Mouse (Mus musculus) heart, embryonic 14.5 days (tissue): Measurements from ENCODE around the gene Scn4a. TPM values are rescaled to one million over a fixed set of nuclear protein-coding genes. Genes with fewer than 3 reads are reported as not detected.

Experiments used
- ATAC-seq: fragments of 200-750 bp; cut with Nextera tagmentation; 2 replicates; pipeline ENCODE4 v1.8.0; 2017; ENCODE audit warnings: low read depth, moderate TSS enrichment; ENCODE audit not compliant: insufficient number of reproducible peaks, insufficient read depth, low FRiP score
- H3K27ac ChIP-seq, 2 experiments: fragments of 200-500 bp in 1 of 2; fragments of 300-500 bp in 1 of 2; sonication (generic) in 1 of 2; replicated peaks in 1 of 2; 2 replicates each; pipeline ENCODE4 v1.5.1; 2012 to 2014; ENCODE audit warnings: low read depth in 2 of 2, low read length in 2 of 2, control low read depth in 1 of 2, mild to moderate bottlenecking in 1 of 2, mixed read lengths in 1 of 2; ENCODE audit not compliant: control insufficient read depth in 1 of 2, insufficient read depth in 1 of 2
- H3K27me3 ChIP-seq: fragments of 300-500 bp; sonication (generic); 2 replicates; pipeline ENCODE4 v1.6.1; 2014; ENCODE audit warnings: mild to moderate bottlenecking, low read length, control low read depth; ENCODE audit not compliant: control insufficient read depth, insufficient read depth
- H3K36me3 ChIP-seq: fragments of 300-500 bp; sonication (generic); 2 replicates; pipeline ENCODE4 v1.6.1; 2014; ENCODE audit warnings: mild to moderate bottlenecking, control low read depth, low read length, mixed read lengths; ENCODE audit not compliant: control insufficient read depth, insufficient read depth
- H3K4me1 ChIP-seq, 2 experiments: fragments of 200-500 bp in 1 of 2; fragments of 300-500 bp in 1 of 2; sonication (generic) in 1 of 2; 2 replicates each; pipeline ENCODE4 v1.6.1; 2012 to 2014; ENCODE audit warnings: low read length in 2 of 2, control low read depth in 1 of 2, mixed read lengths in 1 of 2; ENCODE audit not compliant: control insufficient read depth in 2 of 2, insufficient read depth in 2 of 2
- H3K4me2 ChIP-seq: fragments of 300-500 bp; sonication (generic); 2 replicates; pipeline ENCODE4 v1.6.1; 2014; ENCODE audit warnings: mild to moderate bottlenecking, low read length
- H3K4me3 ChIP-seq, 2 experiments: fragments of 200-500 bp in 1 of 2; fragments of 300-500 bp in 1 of 2; sonication (generic) in 1 of 2; 2 replicates each; pipeline ENCODE4 v1.5.1; 2012 to 2014; ENCODE audit warnings: low read length in 2 of 2, mild to moderate bottlenecking in 2 of 2, control low read depth in 1 of 2, low read depth in 1 of 2, moderate library complexity in 1 of 2; ENCODE audit not compliant: control insufficient read depth in 1 of 2, insufficient read depth in 1 of 2
- H3K9ac ChIP-seq: fragments of 300-500 bp; sonication (generic); 2 replicates; pipeline ENCODE4 v1.6.1; 2014; ENCODE audit warnings: mild to moderate bottlenecking, low read length
- H3K9me3 ChIP-seq: fragments of 300-500 bp; sonication (generic); 2 replicates; pipeline ENCODE4 v1.6.1; 2016; ENCODE audit warnings: low read length, control low read depth; ENCODE audit not compliant: control insufficient read depth
- WGBS: fragments of 180-500 bp; shearing (Covaris S2); extraction: QIAGEN DNeasy Blood & Tissue Kit; methylation state at CpG from one replicate; pipeline ENCODE4 v1.1.7; 2014; 5-methylcytosine and 5-hydroxymethylcytosine counted together
- polyA plus RNA-seq: library from polyadenylated mRNA; unstranded; fragments of >200 nt; fragmentation: Nextera tagmentation; extraction: Ambion mirVana; gene quantifications from 2 replicates; pipeline ENCODE4 v1.2.1, GENCODE M21; 2014

Gene Scn4a
- polyA plus RNA-seq, 1 experiment from 2014 or later = 0.07 TPM

GRCm38 (mm10) chr11:106283371-106283770 lies 69.7 kb downstream of the Scn4a start:
- Histone ChIP-seq H3K4me2 (no peak overlapping the region), H3K27ac (no peak overlapping the region), H3K4me1 (no peaks in the 10 kb centered on the region; a peak in 2 of 4 replicates), H3K36me3 (no peaks in the 10 kb centered on the region), H3K9ac (no peak overlapping the region), H3K4me3 (no peak overlapping the region), H3K27me3 (no peaks in the 10 kb centered on the region), H3K9me3 (no peaks in the 10 kb centered on the region)
- 67% methylated on average over 4 of the region's 4 CpGs for WGBS
- ATAC-seq = no peak

GRCm38 (mm10) chr11:106282452-106282851 lies 70.6 kb downstream of the Scn4a start:
- no peaks in the 10 kb centered on the region; a peak in 2 of 4 replicates for H3K4me1 ChIP-seq
- H3K9ac ChIP-seq = no peak overlapping the region
- no peaks in the 10 kb centered on the region for H3K9me3 ChIP-seq
- H3K36me3 ChIP-seq = no peaks in the 10 kb centered on the region
- no peak overlapping the region for H3K4me2 ChIP-seq
- no peak overlapping the region for H3K4me3 ChIP-seq
- ATAC-seq = no peak
- H3K27me3 ChIP-seq = no peaks in the 10 kb centered on the region
- 76% methylated on average over 6 of the region's 6 CpGs for WGBS
- no peak overlapping the region for H3K27ac ChIP-seq

GRCm38 (mm10) chr11:106276454-106276853 lies 76.6 kb downstream of the Scn4a start, which contains the start of gene Tcam1:
Gene Tcam1 (plus strand): TSS chr11:106276672.
- Histone ChIP-seq H3K27ac (no peak within 1 kb of the TSS), H3K36me3 (no peaks in the 10 kb centered on the region), H3K9me3 (no peaks in the 10 kb centered on the region), H3K4me3 (0 out of 4 replicates have a peak within 1 kb of the TSS, but pooled peaks of 1 of the 2 experiments have one; percentile 9), H3K4me2 (peak within 1 kb of the TSS; percentile 57), H3K4me1 (peaks cover 9 to 12% of the 10 kb centered on the region in 2 experiments), H3K27me3 (no peaks in the 10 kb centered on the region), H3K9ac (no peak within 1 kb of the TSS)
- 7% methylated on average over 25 of the region's 25 CpGs for WGBS
- no peak; the same call in 1 of the 2 replicates for ATAC-seq

GRCm38 (mm10) chr11:106274971-106275411 lies 78.1 kb downstream of the Scn4a start:
- no peak overlapping the region for H3K4me2 ChIP-seq
- 79% methylated on average over 7 of the region's 7 CpGs for WGBS
- peaks cover 3% of the 10 kb centered on the region; the same call in 1 of the 2 replicates for H3K36me3 ChIP-seq
- peaks cover 11 to 18% of the 10 kb centered on the region in 2 experiments for H3K4me1 ChIP-seq
- H3K27me3 ChIP-seq = no peaks in the 10 kb centered on the region
- ATAC-seq = no peak
- H3K9ac ChIP-seq = no peak overlapping the region
- H3K9me3 ChIP-seq = no peaks in the 10 kb centered on the region
- no peak overlapping the region for H3K27ac ChIP-seq
- H3K4me3 ChIP-seq = no peak overlapping the region

GRCm38 (mm10) chr11:106274374-106274773 lies 78.7 kb downstream of the Scn4a start:
- Histone ChIP-seq H3K27ac (no peak overlapping the region), H3K4me2 (no peak overlapping the region), H3K9me3 (no peaks in the 10 kb centered on the region), H3K9ac (no peak overlapping the region), H3K4me3 (no peak overlapping the region), H3K36me3 (peaks cover 3% of the 10 kb centered on the region; the same call in 1 of the 2 replicates), H3K4me1 (peaks cover 11 to 18% of the 10 kb centered on the region in 2 experiments), H3K27me3 (no peaks in the 10 kb centered on the region)
- no peak for ATAC-seq
- 82% methylated on average over 1 of the region's 1 CpGs for WGBS

GRCm38 (mm10) chr11:106273811-106274210 lies 79.3 kb downstream of the Scn4a start:
- Histone ChIP-seq H3K4me2 (peak overlapping the region; percentile 75), H3K4me3 (no peak overlapping the region), H3K27ac (no peak overlapping the region), H3K9me3 (no peaks in the 10 kb centered on the region), H3K9ac (no peak overlapping the region), H3K4me1 (peaks cover 11 to 20% of the 10 kb centered on the region in 2 experiments), H3K36me3 (peaks cover 3% of the 10 kb centered on the region; the same call in 1 of the 2 replicates), H3K27me3 (no peaks in the 10 kb centered on the region)
- ATAC-seq = no peak
- WGBS = 96% methylated on average over 6 of the region's 6 CpGs

GRCm38 (mm10) chr11:106273311-106273684 lies 79.8 kb downstream of the Scn4a start:
- peak overlapping the region; percentile 74 to 81 for H3K27ac ChIP-seq
- no peak for ATAC-seq
- H3K9me3 ChIP-seq = no peaks in the 10 kb centered on the region
- H3K9ac ChIP-seq = peak overlapping the region; percentile 74
- no peaks in the 10 kb centered on the region for H3K27me3 ChIP-seq
- WGBS = 16% methylated on average over 16 of the region's 16 CpGs
- H3K4me2 ChIP-seq = peak overlapping the region; percentile 75
- H3K4me3 ChIP-seq = peak overlapping the region; percentile 71 to 97
- peaks cover 11 to 25% of the 10 kb centered on the region in 2 experiments for H3K4me1 ChIP-seq
- H3K36me3 ChIP-seq = peaks cover 3% of the 10 kb centered on the region; the same call in 1 of the 2 replicates
